Mouse (Mus musculus) liver, embryonic 14.5 days (tissue): ENCODE data around the gene P4htm. TPM values are rescaled to one million over a fixed set of nuclear protein-coding genes. Genes with fewer than 3 reads are reported as not detected.

Source experiments
- ATAC-seq: fragments of 200-750 bp; cut with Nextera tagmentation; 2 replicates; pipeline ENCODE4 v1.8.0; 2017; ENCODE audit warnings: moderate number of reproducible peaks, mild to moderate bottlenecking, moderate library complexity; ENCODE audit not compliant: insufficient read depth
- DNase-seq, 3 experiments: peaks; one replicate each; pipeline ENCODE4 v3.0.0-alpha.2; 2012 to 2013; ENCODE audit warnings: low read depth in 3 of 3, low spot score in 3 of 3
- H3K27ac ChIP-seq: fragments of 300-500 bp; sonication (generic); 2 replicates; pipeline ENCODE4 v1.5.1; 2014; ENCODE audit warnings: moderate library complexity, mild to moderate bottlenecking, control low read depth, inconsistent platforms
- H3K27me3 ChIP-seq: fragments of 300-500 bp; sonication (generic); 2 replicates; pipeline ENCODE4 v1.6.1; 2014; ENCODE audit warnings: mild to moderate bottlenecking, low read length, moderate library complexity; ENCODE audit not compliant: control insufficient read depth, insufficient read depth
- H3K36me3 ChIP-seq: fragments of 300-500 bp; sonication (generic); replicated peaks from 2 replicates; pipeline ENCODE4 v1.6.1; 2014; ENCODE audit warnings: low read depth; ENCODE audit not compliant: control insufficient read depth, insufficient read depth
- H3K4me1 ChIP-seq, 2 experiments: fragments of 200-500 bp in 1 of 2; fragments of 300-500 bp in 1 of 2; sonication (generic) in 1 of 2; replicated peaks; 2 replicates each; pipeline ENCODE4 v1.6.1; 2012 to 2014; ENCODE audit warnings: antibody characterized with exemption in 1 of 2, inconsistent platforms in 1 of 2, low read length in 1 of 2; ENCODE audit not compliant: control insufficient read depth in 2 of 2, insufficient read depth in 2 of 2
- H3K4me2 ChIP-seq: fragments of 300-500 bp; sonication (generic); 2 replicates; pipeline ENCODE4 v1.6.1; 2014; ENCODE audit warnings: low read depth, mild to moderate bottlenecking, control low read depth, moderate library complexity
- H3K4me3 ChIP-seq, 2 experiments: fragments of 200-500 bp in 1 of 2; fragments of 300-500 bp in 1 of 2; sonication (generic) in 1 of 2; 2 replicates each; pipeline ENCODE4 v1.5.1; 2012 to 2014; ENCODE audit warnings: low read depth in 2 of 2, low read length in 2 of 2, mild to moderate bottlenecking in 2 of 2, control low read depth in 1 of 2, inconsistent platforms in 1 of 2, moderate library complexity in 1 of 2; ENCODE audit not compliant: insufficient read depth in 1 of 2
- H3K9ac ChIP-seq: fragments of 300-500 bp; sonication (generic); replicated peaks from 2 replicates; pipeline ENCODE4 v1.6.1; 2014; ENCODE audit warnings: mild to moderate bottlenecking, control low read depth, moderate library complexity
- H3K9me3 ChIP-seq: fragments of 300-500 bp; sonication (generic); 2 replicates; pipeline ENCODE4 v1.6.1; 2016; ENCODE audit warnings: low read length, mixed read lengths; ENCODE audit not compliant: control insufficient read depth
- CTCF ChIP-seq: IDR thresholded peaks from 2 replicates; pipeline ENCODE4 v1.5.1; 2016; ENCODE audit warnings: antibody characterized with exemption, low read depth, control low read depth
- EP300 ChIP-seq: IDR thresholded peaks from 2 replicates; pipeline ENCODE4 v1.6.1; 2016; ENCODE audit warnings: antibody characterized with exemption, low read depth
- WGBS: fragments of 180-500 bp; shearing (Covaris S2); extraction: QIAGEN DNeasy Blood & Tissue Kit; methylation state at CpG from one replicate; pipeline ENCODE4 v1.1.7; 2014; ENCODE audit not compliant: insufficient replicate concordance; 5-methylcytosine and 5-hydroxymethylcytosine counted together
- microRNA counts: library from miRNA; unstranded; fragments of <30 nt; microRNA quantifications from one replicate; lab custom pipeline; 2016
- microRNA-seq: library from miRNA; unstranded; fragments of <30 nt; microRNA quantifications from one replicate; pipeline ENCODE4, GENCODE M21; 2016
- polyA plus RNA-seq, 2 experiments: library from polyadenylated mRNA; depleted of rRNA in 1 of 2; stranded (reverse) in 1 of 2; unstranded in 1 of 2; fragments of >200 nt; fragmentation: Nextera tagmentation in 1 of 2; extraction: Ambion mirVana in 1 of 2; gene quantifications; 2 replicates each; pipeline versions ENCODE4 v1.2.1 to v1.2.3; 2012 to 2014

The P4htm gene
- polyA plus RNA-seq, 2 experiments = 0.25 to 0.54 TPM

- no peaks in the 10 kb centered on the region for H3K27me3 ChIP-seq
- TF ChIP-seq EP300 = no peak
- TF ChIP-seq CTCF = no peak
- no peak overlapping the region for H3K9ac ChIP-seq
- H3K4me1 ChIP-seq = no peaks in the 10 kb centered on the region
- no peak overlapping the region for H3K27ac ChIP-seq
- DNase-seq (no peak), ATAC-seq (no peak)
- H3K36me3 ChIP-seq = peaks cover 77% of the 10 kb centered on the region
- H3K9me3 ChIP-seq = no peaks in the 10 kb centered on the region
- H3K4me2 ChIP-seq = no peak overlapping the region
- no peak overlapping the region for H3K4me3 ChIP-seq
Measured at GRCm38 (mm10) chr9:108540846-108541245, 56.6 kb downstream of the P4htm start.

GRCm38 (mm10) chr9:108531496-108531895 lies 66.0 kb downstream of the P4htm start:
- Histone ChIP-seq H3K4me2 (no peak overlapping the region), H3K9me3 (no peaks in the 10 kb centered on the region), H3K4me3 (no peak overlapping the region), H3K4me1 (no peaks in the 10 kb centered on the region), H3K27me3 (no peaks in the 10 kb centered on the region), H3K9ac (no peak overlapping the region), H3K27ac (no peak overlapping the region), H3K36me3 (peaks cover 82% of the 10 kb centered on the region)
- ATAC-seq (no peak), DNase-seq (no peak)
- TF ChIP-seq EP300 = no peak
- TF ChIP-seq CTCF = no peak
- 80% methylated on average over 1 of the region's 1 CpGs for WGBS

- 81% methylated on average over 1 of the region's 1 CpGs for WGBS
- Histone ChIP-seq H3K9ac (no peak overlapping the region), H3K4me2 (no peak overlapping the region), H3K27ac (no peak overlapping the region), H3K9me3 (no peaks in the 10 kb centered on the region), H3K27me3 (no peaks in the 10 kb centered on the region), H3K36me3 (peaks cover 77% of the 10 kb centered on the region), H3K4me3 (no peak overlapping the region), H3K4me1 (no peaks in the 10 kb centered on the region)
- ATAC-seq (no peak), DNase-seq (no peak)
- no peak for TF ChIP-seq EP300
- TF ChIP-seq CTCF = no peak
Measured at GRCm38 (mm10) chr9:108530954-108531353, 66.5 kb downstream of the P4htm start.

MicroRNAs within 50 kb of the gene (microRNA counts, 519-probe panel; counts per million panel counts)
- microRNA mmu-miR-191 (lab: Ali Mortazavi, UCI) = 6,333 counts per million, percentile 53 among the panel's probes with 10 or more counts
- 5,382 counts per million, percentile 31 among the panel's probes with 10 or more counts for microRNA mmu-miR-425 (lab: Ali Mortazavi, UCI)

Small RNAs within 50 kb of the gene (microRNA-seq; reads per million reads assigned to microRNA genes)
- not detected for gene Gm24083
- gene Mir191 = not detected
- gene Mir425 = 7,521 reads per million, percentile 90 among the genes with 10 or more reads in this experiment

Other genes starting within 250 kb of the P4htm start
- 29.2 and 38.5 TPM in 2 replicates for gene Usp4, start 249.8 kb downstream of the P4htm start, polyA plus RNA-seq (2012; rRNA removed)
- gene Usp4, start 249.8 kb downstream of the P4htm start, polyA plus RNA-seq (2014; fragmentation: Nextera tagmentation; extraction: Ambion mirVana) = 59.3 and 67.6 TPM in 2 replicates
- gene 1700102P08Rik, start 204.9 kb downstream of the P4htm start, polyA plus RNA-seq (2012; rRNA removed) = 0.47 and 0.49 TPM in 2 replicates
- 0.45 and 0.52 TPM in 2 replicates for gene 1700102P08Rik, start 204.9 kb downstream of the P4htm start, polyA plus RNA-seq (2014; fragmentation: Nextera tagmentation; extraction: Ambion mirVana)
- 0.12 and 0.20 TPM in 2 replicates for gene Ccdc36, start 169.2 kb downstream of the P4htm start, polyA plus RNA-seq (2012; rRNA removed)
- 0.24 and 0.27 TPM in 2 replicates for gene Ccdc36, start 169.2 kb downstream of the P4htm start, polyA plus RNA-seq (2014; fragmentation: Nextera tagmentation; extraction: Ambion mirVana)
- gene BC048562, start 161.2 kb downstream of the P4htm start, polyA plus RNA-seq (2012; rRNA removed) = not detected in 2 replicates
- not detected in 2 replicates for gene BC048562, start 161.2 kb downstream of the P4htm start, polyA plus RNA-seq (2014; fragmentation: Nextera tagmentation; extraction: Ambion mirVana)
- gene Ccdc71, start 137.1 kb downstream of the P4htm start, polyA plus RNA-seq (2012; rRNA removed) = 8.6 and 9.7 TPM in 2 replicates
- gene Ccdc71, start 137.1 kb downstream of the P4htm start, polyA plus RNA-seq (2014; fragmentation: Nextera tagmentation; extraction: Ambion mirVana) = 14.5 and 15.6 TPM in 2 replicates
- 13.1 and 16.5 TPM in 2 replicates for gene Klhdc8b, start 136.1 kb downstream of the P4htm start, polyA plus RNA-seq (2012; rRNA removed)
- gene Klhdc8b, start 136.1 kb downstream of the P4htm start, polyA plus RNA-seq (2014; fragmentation: Nextera tagmentation; extraction: Ambion mirVana) = 6.9 and 9.5 TPM in 2 replicates
- 8.3 and 9.1 TPM in 2 replicates for gene Lamb2, start 117.9 kb downstream of the P4htm start, polyA plus RNA-seq (2012; rRNA removed)
- 4.3 and 5.8 TPM in 2 replicates for gene Lamb2, start 117.9 kb downstream of the P4htm start, polyA plus RNA-seq (2014; fragmentation: Nextera tagmentation; extraction: Ambion mirVana)
- gene Usp19, start 107.1 kb downstream of the P4htm start, polyA plus RNA-seq (2012; rRNA removed) = 33.9 and 36.0 TPM in 2 replicates
- gene Usp19, start 107.1 kb downstream of the P4htm start, polyA plus RNA-seq (2014; fragmentation: Nextera tagmentation; extraction: Ambion mirVana) = 17.1 and 22.5 TPM in 2 replicates
- gene Qars, start 90.0 kb downstream of the P4htm start, polyA plus RNA-seq (2012; rRNA removed) = 88.6 and 184 TPM in 2 replicates
- 61.3 and 65.8 TPM in 2 replicates for gene Qars, start 90.0 kb downstream of the P4htm start, polyA plus RNA-seq (2014; fragmentation: Nextera tagmentation; extraction: Ambion mirVana)
- gene Qrich1, start 80.9 kb downstream of the P4htm start, polyA plus RNA-seq (2012; rRNA removed) = 34.0 and 40.6 TPM in 2 replicates
- 39.8 and 46.3 TPM in 2 replicates for gene Qrich1, start 80.9 kb downstream of the P4htm start, polyA plus RNA-seq (2014; fragmentation: Nextera tagmentation; extraction: Ambion mirVana)
- gene Impdh2, start 37.4 kb downstream of the P4htm start, polyA plus RNA-seq (2012; rRNA removed) = 86.6 and 117 TPM in 2 replicates
- gene Impdh2, start 37.4 kb downstream of the P4htm start, polyA plus RNA-seq (2014; fragmentation: Nextera tagmentation; extraction: Ambion mirVana) = 104 and 117 TPM in 2 replicates
- gene Ndufaf3, start 30.2 kb downstream of the P4htm start, polyA plus RNA-seq (2012; rRNA removed) = 8.9 and 12.1 TPM in 2 replicates
- gene Ndufaf3, start 30.2 kb downstream of the P4htm start, polyA plus RNA-seq (2014; fragmentation: Nextera tagmentation; extraction: Ambion mirVana) = 36.1 and 36.9 TPM in 2 replicates
- 43.8 and 48.0 TPM in 2 replicates for gene Dalrd3, start 27.8 kb downstream of the P4htm start, polyA plus RNA-seq (2012; rRNA removed)
- 26.4 and 33.6 TPM in 2 replicates for gene Dalrd3, start 27.8 kb downstream of the P4htm start, polyA plus RNA-seq (2014; fragmentation: Nextera tagmentation; extraction: Ambion mirVana)
- gene Wdr6, start 18.9 kb downstream of the P4htm start, polyA plus RNA-seq (2012; rRNA removed) = 8.4 and 9.4 TPM in 2 replicates
- gene Wdr6, start 18.9 kb downstream of the P4htm start, polyA plus RNA-seq (2014; fragmentation: Nextera tagmentation; extraction: Ambion mirVana) = 8.4 and 11.1 TPM in 2 replicates
- 15.3 and 17.7 TPM in 2 replicates for gene Arih2, start 51.7 kb upstream of the P4htm start, polyA plus RNA-seq (2012; rRNA removed)
- 18.0 and 22.0 TPM in 2 replicates for gene Arih2, start 51.7 kb upstream of the P4htm start, polyA plus RNA-seq (2014; fragmentation: Nextera tagmentation; extraction: Ambion mirVana)
- 5.8 and 8.6 TPM in 2 replicates for gene Slc25a20, start 64.4 kb upstream of the P4htm start, polyA plus RNA-seq (2012; rRNA removed)
- gene Slc25a20, start 64.4 kb upstream of the P4htm start, polyA plus RNA-seq (2014; fragmentation: Nextera tagmentation; extraction: Ambion mirVana) = 12.3 and 14.0 TPM in 2 replicates
- gene Prkar2a, start 91.6 kb upstream of the P4htm start, polyA plus RNA-seq (2012; rRNA removed) = 5.0 and 6.4 TPM in 2 replicates
- 9.9 and 10.1 TPM in 2 replicates for gene Prkar2a, start 91.6 kb upstream of the P4htm start, polyA plus RNA-seq (2014; fragmentation: Nextera tagmentation; extraction: Ambion mirVana)
- 27.7 and 29.2 TPM in 2 replicates for gene Ip6k2, start 186.1 kb upstream of the P4htm start, polyA plus RNA-seq (2012; rRNA removed)
- 10.4 and 11.7 TPM in 2 replicates for gene Ip6k2, start 186.1 kb upstream of the P4htm start, polyA plus RNA-seq (2014; fragmentation: Nextera tagmentation; extraction: Ambion mirVana)
- gene Nckipsd, start 210.7 kb upstream of the P4htm start, polyA plus RNA-seq (2012; rRNA removed) = 3.4 and 4.0 TPM in 2 replicates
- gene Nckipsd, start 210.7 kb upstream of the P4htm start, polyA plus RNA-seq (2014; fragmentation: Nextera tagmentation; extraction: Ambion mirVana) = 3.2 TPM in 2 replicates
- gene Celsr3, start 228.7 kb upstream of the P4htm start, polyA plus RNA-seq (2012; rRNA removed) = 0.19 and 0.27 TPM in 2 replicates
- gene Celsr3, start 228.7 kb upstream of the P4htm start, polyA plus RNA-seq (2014; fragmentation: Nextera tagmentation; extraction: Ambion mirVana) = 0.01 and 0.06 TPM in 2 replicates